Mouse (Mus musculus) cerebellum, adult (tissue): Measurements from ENCODE around the gene Hes1.

Source experiments
- ATAC-seq: cut with Nextera tagmentation; 2 replicates; pipeline ENCODE4 v1.9.2; 2017; ENCODE audit warnings: mild to moderate bottlenecking, moderate library complexity, mixed read lengths; ENCODE audit not compliant: insufficient number of reproducible peaks, low FRiP score, low TSS enrichment

Gene Hes1

DNA sequence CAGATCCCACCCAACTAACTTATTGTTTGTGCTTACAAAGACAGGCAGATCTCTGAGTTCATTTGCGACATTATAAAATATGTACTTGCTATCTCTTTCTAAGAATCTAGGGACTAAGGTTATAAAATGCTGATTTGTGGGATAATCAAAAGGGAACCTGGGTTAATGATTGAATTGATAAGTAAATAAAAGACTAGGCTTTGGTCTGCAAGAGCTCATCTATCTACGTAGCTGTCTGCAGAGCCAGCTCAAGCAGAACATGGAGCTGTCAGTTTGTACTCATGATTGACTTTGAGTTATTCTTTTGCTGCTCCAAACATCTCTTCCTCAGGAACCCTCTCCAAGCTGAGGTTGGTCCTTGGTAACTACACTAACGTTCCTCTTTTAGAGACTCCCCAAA is 46.3 kb downstream of the Hes1 start:
- no peak for ATAC-seq

DNA sequence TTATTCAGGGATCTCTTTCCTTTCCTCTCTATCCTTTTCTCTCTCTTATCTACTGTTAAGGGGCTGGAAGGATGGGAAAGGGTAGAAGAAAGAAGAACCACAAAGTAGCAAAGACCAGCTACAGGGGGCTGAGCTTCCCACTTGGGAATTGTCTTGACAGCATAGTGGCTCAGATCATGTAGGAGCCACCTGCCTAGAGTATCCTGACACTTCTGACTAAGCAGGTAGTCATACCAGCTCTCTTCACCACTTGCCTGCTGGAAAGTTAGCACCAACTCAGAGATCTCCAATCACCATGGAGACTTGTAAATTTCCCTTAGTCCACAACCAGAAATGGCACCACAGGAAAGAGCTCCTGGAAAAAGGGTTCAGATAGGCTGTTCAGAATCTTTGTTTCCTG is 46.9 kb downstream of the Hes1 start:
- no peak for ATAC-seq

DNA sequence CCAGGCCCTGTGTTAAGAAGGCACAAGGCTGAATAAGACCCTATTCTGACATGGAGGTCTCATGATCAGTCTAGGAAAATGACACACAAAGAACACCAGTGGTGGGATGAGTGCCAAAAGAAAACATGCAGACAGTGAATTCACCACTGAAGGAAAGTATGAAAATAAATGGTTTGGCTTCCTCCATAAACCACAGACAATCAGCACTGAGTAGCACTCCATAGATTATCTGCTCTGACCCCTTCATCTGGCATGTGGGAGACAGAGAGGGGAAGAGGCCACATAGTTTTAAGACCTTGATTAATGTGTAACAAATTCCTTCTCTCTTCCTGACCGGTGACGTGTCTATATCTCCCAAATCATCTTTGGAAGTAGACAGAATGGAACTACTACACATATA is 47.4 kb downstream of the Hes1 start:
- ATAC-seq = no peak

DNA sequence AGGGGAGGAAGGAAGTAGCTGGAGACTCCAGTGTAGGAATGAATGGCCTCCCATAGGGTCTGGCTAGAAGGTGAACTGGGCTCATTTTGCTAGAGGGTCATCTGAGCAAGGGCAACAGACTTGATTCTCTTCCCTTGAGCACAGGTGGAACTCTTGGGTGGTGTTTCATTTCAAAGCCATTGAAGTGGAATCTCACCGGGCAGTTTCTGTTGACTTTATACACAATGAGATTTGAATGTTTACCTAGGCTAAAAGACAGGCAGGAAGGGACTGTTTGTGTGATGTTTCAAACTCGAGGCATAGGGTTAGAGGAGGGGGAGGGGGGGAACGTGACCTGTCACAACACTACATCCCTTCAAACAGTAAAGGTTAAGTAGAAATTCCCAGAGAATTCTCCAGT is 49.0 kb downstream of the Hes1 start:
- no peak for ATAC-seq

DNA sequence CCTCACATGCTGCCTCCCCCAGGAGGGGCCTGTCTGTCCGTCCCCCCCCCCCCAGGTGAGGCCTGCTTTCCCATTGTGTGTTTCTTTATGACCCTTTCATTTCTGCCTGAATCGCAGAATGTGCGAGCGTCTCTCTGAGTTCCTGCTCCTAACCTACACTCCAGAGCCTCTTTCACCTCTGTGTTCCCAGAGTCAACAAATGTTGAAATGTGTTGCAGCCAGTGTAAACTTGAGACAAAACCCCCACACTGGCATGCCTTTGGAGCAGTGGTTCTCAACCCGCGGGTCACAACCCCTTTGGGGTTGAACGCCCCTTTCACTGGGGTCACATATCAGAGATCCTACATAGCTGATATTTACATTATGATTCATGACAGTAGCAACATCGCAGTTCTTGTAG is 49.6 kb downstream of the Hes1 start:
- no peak for ATAC-seq

DNA sequence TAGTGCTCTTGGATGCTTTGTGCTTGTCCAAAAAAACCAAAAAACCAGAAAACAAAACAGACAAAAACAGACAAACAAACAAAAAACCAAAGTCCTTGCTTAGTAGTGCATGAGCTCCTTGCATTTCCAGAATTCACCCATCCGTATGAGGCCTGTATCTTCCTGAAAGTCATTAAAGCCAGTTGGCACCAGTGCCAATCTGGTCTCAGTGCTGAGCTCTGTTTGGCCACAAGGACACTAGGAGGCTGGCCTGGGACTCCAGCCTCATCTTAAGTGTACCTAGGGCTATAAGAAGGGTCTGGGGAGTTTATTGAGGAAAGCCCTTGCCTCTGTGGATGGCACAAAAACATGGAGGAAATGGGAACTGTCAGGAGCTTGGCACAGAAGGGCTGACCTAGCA is 50.3 kb downstream of the Hes1 start:
- ATAC-seq = no peak
